Mouse (Mus musculus) left cerebral cortex, postnatal 4 days (tissue): ENCODE measurements around the gene Mtg1. TPM values are rescaled to one million over a fixed set of nuclear protein-coding genes. Genes with fewer than 3 reads are reported as not detected.

Experiments used
- DNase-seq: peaks from one replicate; pipeline ENCODE4 v3.0.0-alpha.2; 2022
- intact Hi-C: fragments of 180-260 bp; cut with DNase I; formaldehyde crosslinking; loops from one replicate; pipeline ENCODE4 v1.15.1; 2025
- total RNA-seq, 2 experiments: library from RNA; stranded (reverse); gene quantifications; 2 replicates each; pipeline ENCODE4 v1.2.3; 2021

The Mtg1 gene
- total RNA-seq, 2 experiments from 2014 or later = 24.7 to 27.3 TPM

DNA sequence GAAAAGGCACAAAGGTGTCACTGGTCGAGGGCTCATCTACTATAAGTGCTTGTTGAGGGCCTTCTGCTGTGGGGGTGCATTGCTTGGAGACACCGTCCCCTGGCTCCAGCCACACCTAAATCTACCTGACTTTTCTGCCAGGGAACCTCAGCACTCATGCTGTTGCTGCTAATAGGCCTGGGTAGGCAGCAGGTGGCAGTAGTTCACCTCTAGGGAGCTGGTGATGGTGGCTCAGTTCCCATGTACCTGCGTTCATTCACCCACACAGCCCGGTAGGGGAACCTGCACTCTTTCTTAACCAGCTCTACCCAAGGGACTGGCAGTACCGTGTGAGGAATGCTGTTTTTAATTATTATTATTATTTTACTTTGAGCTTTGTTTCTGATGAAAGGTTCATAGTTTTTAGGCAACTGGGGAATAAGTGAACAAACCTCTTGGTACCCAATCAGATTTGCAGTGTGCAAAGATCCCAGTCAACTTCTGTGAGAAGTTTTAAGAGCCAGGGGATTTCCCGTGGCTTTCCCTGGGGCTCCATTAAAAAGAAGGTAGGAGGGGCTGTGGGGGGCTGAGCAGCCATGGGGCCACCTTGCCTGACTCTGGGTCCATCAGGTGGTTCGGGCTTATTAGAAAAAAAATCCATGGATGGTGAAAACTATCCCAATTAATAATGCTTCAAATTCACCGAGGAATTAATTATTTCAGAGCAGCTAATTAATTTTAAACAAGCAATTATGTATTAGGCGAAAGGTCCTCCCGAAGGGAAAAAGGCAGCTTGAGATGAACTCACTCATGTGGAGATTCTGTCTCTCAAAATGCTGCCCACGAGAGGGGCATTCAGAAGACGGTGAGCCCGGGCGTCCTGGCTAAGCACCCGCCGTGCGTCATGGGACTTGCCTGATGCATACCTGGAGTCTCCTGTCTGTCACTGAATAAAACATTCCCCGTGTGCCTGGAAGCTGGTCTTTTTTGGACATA, 49.6 kb downstream of the Mtg1 start:
- DNase-seq = no peak
- intact Hi-C loops = no loop called here

DNA sequence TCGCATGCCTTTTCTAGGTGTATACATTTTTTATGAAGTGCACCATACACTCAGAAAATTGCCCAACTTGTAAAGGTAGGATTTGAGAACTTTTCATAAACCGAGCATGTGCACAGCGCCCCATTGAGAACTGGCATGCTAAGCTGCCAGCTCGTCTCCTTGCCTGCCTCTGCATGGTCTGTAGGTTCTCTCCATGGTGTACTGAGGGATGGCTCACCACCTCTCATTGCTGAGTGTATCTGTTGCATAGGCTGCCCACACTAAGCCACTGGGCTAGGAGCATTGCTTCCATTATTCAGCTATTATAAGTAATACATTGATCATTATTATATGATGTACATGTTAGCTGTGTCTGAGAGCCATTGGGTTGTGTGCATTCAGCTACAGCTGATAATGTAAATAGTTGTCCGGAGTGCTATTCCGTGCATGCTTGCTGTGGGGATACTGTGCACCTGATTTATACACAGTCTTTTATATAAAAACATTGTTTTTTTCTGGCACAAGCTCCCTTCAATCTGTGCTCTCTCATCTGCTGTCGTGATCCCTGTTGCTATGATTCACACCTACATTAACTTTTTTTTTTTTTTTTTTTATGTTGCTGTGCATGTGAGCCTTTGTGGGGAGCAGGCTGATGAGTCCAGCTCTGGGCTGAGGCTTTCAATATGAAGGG, 50.5 kb downstream of the Mtg1 start:
- DNase-seq = no peak
- intact Hi-C loops = no loop called here

DNA sequence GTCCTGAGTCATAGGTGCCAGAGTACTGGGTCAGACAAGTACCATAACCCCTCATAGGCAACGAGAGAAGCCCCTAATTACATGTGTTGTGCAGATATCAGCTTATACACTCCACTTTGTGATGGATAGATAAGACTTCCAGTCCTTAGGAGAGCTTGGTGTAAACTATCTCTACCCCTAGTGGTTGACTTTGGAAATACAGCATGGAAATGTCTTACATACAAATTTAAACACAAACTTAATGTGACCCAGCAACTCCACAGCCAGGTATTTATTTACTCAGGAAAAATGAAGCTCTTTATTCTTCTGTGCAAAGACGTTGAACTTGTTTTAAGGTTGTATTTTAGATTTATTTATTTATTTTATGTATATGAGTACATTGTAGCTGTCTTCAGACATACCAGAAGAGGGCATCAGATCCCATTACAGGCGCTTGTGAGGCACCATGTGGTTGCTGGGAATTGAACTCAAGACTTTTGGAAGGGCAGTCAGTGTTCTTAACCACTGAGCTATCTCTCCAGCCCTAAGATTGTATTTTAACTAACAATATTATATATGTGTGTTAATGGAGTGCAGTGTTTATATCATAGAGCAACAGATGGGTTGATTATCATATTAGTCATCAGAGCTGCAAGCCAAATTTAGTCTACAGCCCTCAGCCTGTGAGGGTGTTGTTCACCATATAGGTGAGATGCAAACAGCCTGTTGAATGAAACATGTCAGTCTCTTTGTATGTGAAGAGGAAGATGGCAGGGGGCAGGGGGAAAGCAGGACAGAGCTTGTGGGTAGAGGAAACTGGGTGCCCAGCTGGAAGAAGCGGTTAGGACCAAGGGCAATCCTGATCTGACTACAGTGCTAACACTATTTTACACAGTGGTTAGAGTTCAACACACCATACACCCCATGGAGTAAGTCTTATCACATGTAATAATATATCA, 51.3 kb downstream of the Mtg1 start:
- DNase-seq = no peak
- intact Hi-C loops = no loop called here

DNA sequence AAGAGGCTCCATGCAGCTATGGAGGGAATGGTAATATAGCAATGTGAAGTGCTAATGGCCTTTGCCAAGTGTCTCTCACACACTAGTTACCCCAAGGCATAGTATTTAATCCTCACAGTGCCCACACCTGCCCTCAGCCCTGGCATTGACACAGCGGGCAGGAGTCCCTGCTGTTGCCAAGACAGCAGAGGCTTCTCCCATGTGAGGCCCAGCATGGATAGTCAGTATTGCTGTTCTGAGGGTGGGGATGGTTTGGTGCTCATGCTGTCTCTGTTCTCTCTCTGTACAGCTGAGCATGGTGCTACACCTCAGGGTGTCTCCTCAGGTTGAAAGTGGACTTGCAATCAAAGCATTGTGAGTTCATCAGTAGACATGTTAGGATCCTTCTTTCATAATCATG, 53.1 kb downstream of the Mtg1 start:
- intact Hi-C loops = no loop called here

DNA sequence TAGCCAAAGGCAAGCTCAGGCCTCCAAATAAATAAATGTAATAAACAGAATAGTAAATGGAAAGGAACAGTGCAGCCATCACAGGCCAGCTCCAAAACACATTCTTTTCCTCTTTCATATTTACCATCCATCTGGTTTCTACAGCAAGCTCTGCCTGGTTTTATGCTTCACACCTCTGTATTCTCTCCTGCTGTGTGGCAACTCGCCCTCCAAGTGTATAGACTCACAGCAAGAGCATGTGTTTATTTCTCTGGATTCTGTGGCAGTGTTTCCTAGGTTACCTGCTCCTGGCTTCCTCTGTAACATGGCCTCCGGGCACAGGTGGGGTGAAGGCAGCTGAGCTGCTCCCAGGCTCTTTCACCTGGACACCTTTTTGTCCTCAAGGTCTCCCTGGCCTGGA, 55.1 kb downstream of the Mtg1 start:
- DNase-seq = no peak
- intact Hi-C loops = no loop called here

More for the DNA sequence above, 53.1 kb downstream of the Mtg1 start:
- no peak for DNase-seq

DNA sequence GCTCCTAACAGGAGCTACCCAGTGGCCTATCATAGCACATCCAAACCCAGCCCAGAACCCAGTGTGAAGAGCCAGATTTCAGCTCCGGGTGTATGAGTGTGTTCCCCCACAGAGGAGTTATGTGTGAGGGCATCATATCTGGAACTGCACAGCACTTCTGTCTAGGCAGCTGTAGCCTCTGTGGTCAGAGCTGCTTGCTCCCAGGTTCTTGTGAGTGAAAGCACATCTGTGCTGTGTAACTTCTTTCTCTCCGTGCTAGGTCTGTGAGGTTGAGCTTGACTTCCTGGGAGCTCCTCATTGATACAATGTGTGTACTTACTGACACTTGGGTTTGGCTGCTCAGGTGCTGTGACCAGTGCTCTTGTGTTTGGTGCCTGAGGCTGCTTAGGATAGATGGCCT, 55.5 kb downstream of the Mtg1 start:
- intact Hi-C loops = no loop called here
- DNase-seq = no peak

DNA sequence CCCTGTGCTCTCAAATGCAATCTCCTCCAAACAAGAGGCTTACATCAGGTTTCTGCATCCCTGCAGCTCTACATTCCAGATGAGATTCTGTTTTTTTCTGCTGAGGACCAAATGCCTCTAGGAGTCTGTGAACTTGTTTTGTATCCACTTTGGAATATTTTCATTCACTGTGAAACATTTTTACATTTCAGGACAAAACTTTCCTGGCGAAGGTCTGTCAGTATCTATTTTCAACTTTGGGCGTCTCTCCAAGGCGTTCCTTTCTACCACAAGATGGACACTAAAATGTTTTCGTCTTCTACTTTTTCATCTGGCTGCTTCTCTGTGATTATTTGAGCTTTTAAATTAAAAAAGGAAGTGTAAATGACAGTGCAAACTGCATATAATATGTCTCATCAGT, 56.7 kb downstream of the Mtg1 start:
- intact Hi-C loops = no loop called here
- no peak for DNase-seq

DNA sequence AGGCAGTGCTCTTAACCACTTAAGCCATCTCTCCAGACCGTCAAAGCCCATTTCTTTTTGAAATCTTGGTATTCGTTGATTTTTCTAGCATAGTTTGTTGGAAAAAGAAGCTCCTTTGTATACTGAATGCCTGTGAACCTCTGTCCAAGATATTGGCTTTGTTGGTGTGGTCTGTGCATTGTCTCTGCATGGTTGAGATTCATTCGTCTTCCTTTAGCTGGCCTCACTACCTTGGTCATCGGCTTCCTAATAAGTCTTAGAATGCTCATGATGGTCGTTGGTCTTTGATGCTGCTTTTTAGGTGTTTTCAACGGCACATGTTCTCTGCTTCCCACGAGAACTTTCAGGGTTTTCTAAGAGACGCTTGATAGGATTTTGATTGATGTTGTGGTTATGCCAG, 58.6 kb downstream of the Mtg1 start:
- intact Hi-C loops = no loop called here
- no peak for DNase-seq

Other genes with a start within 250 kb of the Mtg1 start
- 10 to 100 TPM; 36.2 to 45.3 TPM for gene Kndc1, start 242.9 kb upstream of the Mtg1 start, total RNA-seq
- gene Utf1, start 193.8 kb upstream of the Mtg1 start, total RNA-seq = not detected
- gene 6430531B16Rik, start 158.8 kb upstream of the Mtg1 start, total RNA-seq = under 1 TPM; 0.66 to 0.83 TPM
- 1 to 10 TPM; 2.4 to 2.6 TPM for gene Adam8, start 145.0 kb upstream of the Mtg1 start, total RNA-seq
- gene Zfp511, start 101.2 kb upstream of the Mtg1 start, total RNA-seq = 10 to 100 TPM; 32.3 to 33.9 TPM
- 10 to 100 TPM; 55.1 to 58.0 TPM for gene Tubgcp2, start 100.9 kb upstream of the Mtg1 start, total RNA-seq
- gene Msx3, start 88.5 kb upstream of the Mtg1 start, total RNA-seq = 1 to 10 TPM; 2.3 to 2.5 TPM
- 100 to 1,000 TPM; 185 to 208 TPM for gene Caly, start 55.0 kb upstream of the Mtg1 start, total RNA-seq
- not detected for gene Prap1, start 44.2 kb upstream of the Mtg1 start, total RNA-seq
- gene Fuom, start 35.1 kb upstream of the Mtg1 start, total RNA-seq = 10 to 100 TPM; 10.4 to 15.3 TPM
- 1 to 10 TPM; 6.1 to 6.8 TPM for gene Paox, start 21.8 kb upstream of the Mtg1 start, total RNA-seq
- gene Echs1, start 21.1 kb upstream of the Mtg1 start, total RNA-seq = 10 to 100 TPM; 55.1 to 59.6 TPM
- gene Sprn, start 17.3 kb downstream of the Mtg1 start, total RNA-seq = 10 to 100 TPM; 77.0 to 80.8 TPM
- gene Olfr522, start 27.2 kb downstream of the Mtg1 start, total RNA-seq = not detected
- gene Olfr523, start 35.7 kb downstream of the Mtg1 start, total RNA-seq = not detected
- gene Olfr524, start 68.4 kb downstream of the Mtg1 start, total RNA-seq = not detected
- under 1 TPM; 0.32 to 0.58 TPM for gene Cd163l1, start 80.7 kb downstream of the Mtg1 start, total RNA-seq
- not detected for gene 5830411N06Rik, start 109.7 kb downstream of the Mtg1 start, total RNA-seq
- gene Olfr525, start 183.3 kb downstream of the Mtg1 start, total RNA-seq = not detected
- not detected for gene Olfr527, start 196.5 kb downstream of the Mtg1 start, total RNA-seq
- not detected for gene Olfr60, start 224.1 kb downstream of the Mtg1 start, total RNA-seq
- gene Olfr530, start 238.8 kb downstream of the Mtg1 start, total RNA-seq = not detected